Mouse (Mus musculus): ENCODE measurements around the gene Xdh. TPM values are rescaled to one million over a fixed set of nuclear protein-coding genes. Genes with fewer than 3 reads are reported as not detected.

Gene Xdh
- polyA plus RNA-seq, 1 experiment: not detected

DNA sequence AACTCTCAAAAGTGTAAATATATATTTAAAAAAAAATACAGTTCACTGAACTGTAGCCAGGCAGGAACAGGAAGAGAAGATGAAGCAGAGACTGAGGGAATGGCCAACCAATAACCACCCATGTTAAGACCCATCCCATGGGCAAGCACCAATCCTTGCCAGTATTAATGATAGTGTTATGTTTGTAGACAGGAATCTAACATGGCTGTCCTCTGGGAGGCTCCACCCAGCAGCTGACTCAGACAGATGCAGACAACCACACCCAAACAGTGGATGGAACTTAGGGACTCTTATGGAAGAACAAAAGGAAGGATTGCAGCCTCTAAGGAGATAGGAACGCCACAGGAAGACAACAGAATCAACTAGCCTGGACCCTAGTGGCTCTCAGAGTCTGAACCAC is 32.9 kb upstream of the Xdh start:
- Histone ChIP-seq H3K27ac (ENCODE audit: insufficient read depth, low read length) (no peak overlapping the region), H3K4me3 (ENCODE audit: low read depth, low read length) (no peak overlapping the region), H3K9me3 (replicated peaks; ENCODE audit: control insufficient read depth, insufficient read depth, low read length, poor library complexity, severe bottlenecking) (no peaks in the 10 kb centered on the region), H3K27me3 (ENCODE audit: control insufficient read depth, insufficient read depth, low read length, poor library complexity, severe bottlenecking) (no peaks in the 10 kb centered on the region), H3K9ac (ENCODE audit: low read depth, poor library complexity, severe bottlenecking) (no peak overlapping the region), H3K36me3 (ENCODE audit: control insufficient read depth, insufficient read depth, low read length, poor library complexity, severe bottlenecking) (no peaks in the 10 kb centered on the region), H3K4me1 (ENCODE audit: control insufficient read depth, insufficient read depth, low read length) (no peaks in the 10 kb centered on the region)
- TF ChIP-seq CTCF (IDR thresholded peaks at IDR 0.05; ENCODE audit: low read depth, low read length) (no peak), POLR2A (IDR thresholded peaks at IDR 0.05; ENCODE audit: insufficient read depth, low read length) (no peak), EP300 (IDR thresholded peaks at IDR 0.05; ENCODE audit: insufficient read depth, low read depth, low read length) (no peak)

DNA sequence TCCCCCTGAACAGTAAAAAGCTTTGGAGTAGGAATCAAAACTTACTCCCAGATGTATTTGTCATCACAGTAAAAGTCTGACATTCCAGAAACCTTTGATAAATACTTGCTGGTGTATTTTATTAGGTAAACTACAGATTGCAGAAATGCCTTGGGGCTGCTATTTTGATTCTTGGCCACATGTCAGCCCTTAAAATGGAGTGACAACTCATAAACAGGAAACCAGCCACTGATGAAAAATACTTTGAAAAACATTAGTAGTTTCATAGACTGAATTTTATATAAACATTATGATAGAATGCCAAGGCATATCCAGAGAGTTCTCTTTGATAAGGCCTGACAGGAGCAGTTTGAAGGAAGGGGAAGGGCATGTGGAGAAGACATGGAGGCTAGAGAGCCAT is 26.1 kb upstream of the Xdh start:
- Histone ChIP-seq H3K4me1 (ENCODE audit: control insufficient read depth, insufficient read depth, low read length) (no peaks in the 10 kb centered on the region), H3K27ac (ENCODE audit: insufficient read depth, low read length) (no peak overlapping the region), H3K4me3 (ENCODE audit: low read depth, low read length) (no peak overlapping the region), H3K9me3 (replicated peaks; ENCODE audit: control insufficient read depth, insufficient read depth, low read length, poor library complexity, severe bottlenecking) (no peaks in the 10 kb centered on the region), H3K36me3 (ENCODE audit: control insufficient read depth, insufficient read depth, low read length, poor library complexity, severe bottlenecking) (no peaks in the 10 kb centered on the region), H3K9ac (ENCODE audit: low read depth, poor library complexity, severe bottlenecking) (no peak overlapping the region), H3K27me3 (ENCODE audit: control insufficient read depth, insufficient read depth, low read length, poor library complexity, severe bottlenecking) (no peaks in the 10 kb centered on the region)
- no peak for TF ChIP-seq EP300 (IDR thresholded peaks at IDR 0.05; ENCODE audit: insufficient read depth, low read depth, low read length)
- no peak for TF ChIP-seq CTCF (IDR thresholded peaks at IDR 0.05; ENCODE audit: low read depth, low read length)
- TF ChIP-seq POLR2A (IDR thresholded peaks at IDR 0.05; ENCODE audit: insufficient read depth, low read length): no peak

DNA sequence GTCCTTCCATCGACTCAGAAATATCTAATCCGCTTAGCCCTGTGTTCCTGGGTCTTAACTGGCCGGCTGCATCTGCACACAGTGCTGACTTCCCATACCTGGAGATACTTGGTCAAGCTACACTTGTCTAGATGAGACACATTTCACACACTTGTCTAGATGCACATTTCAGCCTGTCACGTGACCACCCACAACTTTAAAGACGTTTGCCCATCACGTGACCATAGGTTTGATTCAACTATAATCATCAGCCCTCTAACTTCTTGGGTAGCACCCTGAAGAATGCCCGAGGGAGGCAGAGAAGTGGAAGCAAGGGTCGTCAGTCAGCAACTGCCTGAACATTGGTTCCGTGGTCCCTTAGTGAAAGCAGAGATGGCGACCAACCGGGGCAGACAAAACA is 22.7 kb upstream of the Xdh start:
- Histone ChIP-seq H3K4me1 (ENCODE audit: control insufficient read depth, insufficient read depth, low read length) (no peaks in the 10 kb centered on the region), H3K36me3 (ENCODE audit: control insufficient read depth, insufficient read depth, low read length, poor library complexity, severe bottlenecking) (no peaks in the 10 kb centered on the region), H3K27me3 (ENCODE audit: control insufficient read depth, insufficient read depth, low read length, poor library complexity, severe bottlenecking) (no peaks in the 10 kb centered on the region), H3K27ac (ENCODE audit: insufficient read depth, low read length) (no peak overlapping the region), H3K4me3 (ENCODE audit: low read depth, low read length) (no peak overlapping the region), H3K9me3 (replicated peaks; ENCODE audit: control insufficient read depth, insufficient read depth, low read length, poor library complexity, severe bottlenecking) (no peaks in the 10 kb centered on the region), H3K9ac (ENCODE audit: low read depth, poor library complexity, severe bottlenecking) (no peak overlapping the region)
- TF ChIP-seq POLR2A (IDR thresholded peaks at IDR 0.05; ENCODE audit: insufficient read depth, low read length) (no peak), CTCF (IDR thresholded peaks at IDR 0.05; ENCODE audit: low read depth, low read length) (no peak), EP300 (IDR thresholded peaks at IDR 0.05; ENCODE audit: insufficient read depth, low read depth, low read length) (no peak)

DNA sequence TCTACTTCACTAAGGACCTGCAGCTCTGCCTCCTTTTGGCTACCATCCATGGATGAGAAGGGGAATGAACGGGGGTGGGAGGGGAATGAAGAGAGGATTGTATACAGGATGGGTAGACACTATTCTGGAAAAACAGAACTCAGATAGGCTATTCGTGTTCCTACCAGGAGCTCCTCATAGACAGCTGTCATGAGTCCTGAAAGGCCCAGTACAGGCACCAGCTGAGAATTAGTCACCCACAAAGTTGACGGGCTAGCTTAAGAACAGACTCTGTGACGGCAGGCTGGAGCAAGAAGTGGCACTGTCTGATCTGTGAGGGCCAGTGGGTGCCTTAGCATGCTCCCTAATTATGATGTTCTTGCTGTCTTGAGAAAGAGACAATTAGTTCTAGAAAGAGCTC is 21.3 kb upstream of the Xdh start:
- Histone ChIP-seq H3K9ac (ENCODE audit: low read depth, poor library complexity, severe bottlenecking) (no peak overlapping the region), H3K27me3 (ENCODE audit: control insufficient read depth, insufficient read depth, low read length, poor library complexity, severe bottlenecking) (no peaks in the 10 kb centered on the region), H3K9me3 (replicated peaks; ENCODE audit: control insufficient read depth, insufficient read depth, low read length, poor library complexity, severe bottlenecking) (no peaks in the 10 kb centered on the region), H3K4me3 (ENCODE audit: low read depth, low read length) (no peak overlapping the region), H3K36me3 (ENCODE audit: control insufficient read depth, insufficient read depth, low read length, poor library complexity, severe bottlenecking) (no peaks in the 10 kb centered on the region), H3K4me1 (ENCODE audit: control insufficient read depth, insufficient read depth, low read length) (no peaks in the 10 kb centered on the region), H3K27ac (ENCODE audit: insufficient read depth, low read length) (no peak overlapping the region)
- TF ChIP-seq CTCF (IDR thresholded peaks at IDR 0.05; ENCODE audit: low read depth, low read length): no peak
- TF ChIP-seq EP300 (IDR thresholded peaks at IDR 0.05; ENCODE audit: insufficient read depth, low read depth, low read length): no peak
- TF ChIP-seq POLR2A (IDR thresholded peaks at IDR 0.05; ENCODE audit: insufficient read depth, low read length): no peak

DNA sequence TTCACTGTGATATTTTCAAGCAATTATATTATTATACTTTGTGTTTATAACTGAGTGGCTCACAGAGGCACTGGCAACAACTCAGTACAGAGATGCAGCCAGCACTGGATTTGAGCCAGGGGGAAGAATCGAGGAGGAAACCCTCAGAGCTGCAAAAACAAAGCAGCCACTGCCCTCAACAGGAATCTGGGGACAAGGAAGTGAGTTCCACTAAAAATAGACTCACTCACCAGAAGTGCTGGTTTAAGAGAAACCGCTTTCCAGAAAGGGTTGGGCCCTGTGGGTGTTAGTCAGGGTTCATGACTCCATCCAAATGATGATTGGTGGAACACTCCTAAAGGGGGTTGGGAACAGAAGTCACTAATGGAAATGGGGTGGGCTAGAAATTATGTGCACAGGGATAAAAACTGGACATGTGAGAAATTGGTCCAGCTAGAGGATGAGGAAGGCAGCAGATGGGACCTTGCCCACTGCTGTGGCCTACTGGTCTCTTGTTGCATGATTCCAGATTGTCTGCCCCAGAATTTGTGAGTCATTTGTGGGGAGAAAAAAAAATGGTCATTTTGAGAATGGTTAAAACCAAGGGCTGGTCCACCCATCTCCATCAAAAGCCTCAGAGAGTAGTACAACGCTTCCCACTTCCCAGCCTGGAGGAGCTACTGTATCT is 20.5 kb upstream of the Xdh start:
- Histone ChIP-seq H3K9me3 (replicated peaks; ENCODE audit: control insufficient read depth, insufficient read depth, low read length, poor library complexity, severe bottlenecking) (no peaks in the 10 kb centered on the region), H3K9ac (ENCODE audit: low read depth, poor library complexity, severe bottlenecking) (no peak overlapping the region), H3K36me3 (ENCODE audit: control insufficient read depth, insufficient read depth, low read length, poor library complexity, severe bottlenecking) (no peaks in the 10 kb centered on the region), H3K27ac (ENCODE audit: insufficient read depth, low read length) (no peak overlapping the region), H3K4me1 (ENCODE audit: control insufficient read depth, insufficient read depth, low read length) (no peaks in the 10 kb centered on the region), H3K4me3 (ENCODE audit: low read depth, low read length) (no peak overlapping the region), H3K27me3 (ENCODE audit: control insufficient read depth, insufficient read depth, low read length, poor library complexity, severe bottlenecking) (no peaks in the 10 kb centered on the region)
- TF ChIP-seq CTCF (IDR thresholded peaks at IDR 0.05; ENCODE audit: low read depth, low read length): no peak
- no peak for TF ChIP-seq EP300 (IDR thresholded peaks at IDR 0.05; ENCODE audit: insufficient read depth, low read depth, low read length)
- TF ChIP-seq POLR2A (IDR thresholded peaks at IDR 0.05; ENCODE audit: insufficient read depth, low read length): no peak

DNA sequence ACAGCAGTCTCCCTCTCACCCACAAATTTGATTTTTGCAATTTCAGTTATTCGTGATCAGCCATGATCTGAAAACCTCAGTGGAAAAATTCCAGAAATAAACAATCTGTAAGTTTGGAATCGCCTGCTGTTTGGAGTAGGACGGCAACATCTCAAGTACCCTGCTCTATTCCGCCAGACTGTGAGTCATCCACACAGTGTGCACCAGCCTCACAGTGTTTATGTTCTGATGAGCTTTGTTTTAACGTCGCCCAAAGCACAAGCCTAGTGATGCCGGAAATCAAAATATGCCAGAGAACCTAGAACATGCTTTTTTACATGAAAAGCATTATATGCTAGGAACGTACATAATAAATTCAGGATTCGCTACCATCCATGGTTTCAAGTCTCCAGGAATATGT is 14.9 kb upstream of the Xdh start:
- no peaks in the 10 kb centered on the region for H3K9me3 ChIP-seq (replicated peaks; ENCODE audit: control insufficient read depth, insufficient read depth, low read length, poor library complexity, severe bottlenecking)
- no peaks in the 10 kb centered on the region for H3K4me1 ChIP-seq (ENCODE audit: control insufficient read depth, insufficient read depth, low read length)
- no peak overlapping the region for H3K9ac ChIP-seq (ENCODE audit: low read depth, poor library complexity, severe bottlenecking)
- H3K27me3 ChIP-seq (ENCODE audit: control insufficient read depth, insufficient read depth, low read length, poor library complexity, severe bottlenecking): no peaks in the 10 kb centered on the region
- no peak overlapping the region for H3K4me3 ChIP-seq (ENCODE audit: low read depth, low read length)
- H3K36me3 ChIP-seq (ENCODE audit: control insufficient read depth, insufficient read depth, low read length, poor library complexity, severe bottlenecking): no peaks in the 10 kb centered on the region
- H3K27ac ChIP-seq (ENCODE audit: insufficient read depth, low read length): no peak overlapping the region
- TF ChIP-seq EP300 (IDR thresholded peaks at IDR 0.05; ENCODE audit: insufficient read depth, low read depth, low read length): no peak
- TF ChIP-seq POLR2A (IDR thresholded peaks at IDR 0.05; ENCODE audit: insufficient read depth, low read length): no peak
- no peak for TF ChIP-seq CTCF (IDR thresholded peaks at IDR 0.05; ENCODE audit: low read depth, low read length)
